Mouse (Mus musculus): Measurements from ENCODE around the gene Fgf22. TPM values are rescaled to one million over a fixed set of nuclear protein-coding genes. Genes with fewer than 3 reads are reported as not detected.

Fgf22 gene
- total RNA-seq, 4 experiments from 2014 or later = 0.38 to 1.2 (median 1.1) TPM; not detected in 1

- DNase-seq = peak; percentile 72
Observed at GRCm38 (mm10) chr10:79793051-79793737, 38.3 kb downstream of the Fgf22 start, which contains the start of gene Palm. Palm (plus strand) TSS chr10:79793572.

- no peak for DNase-seq
Observed at GRCm38 (mm10) chr10:79793738-79794490, 39.0 kb downstream of the Fgf22 start.

- DNase-seq = peak; percentile 69
Observed at GRCm38 (mm10) chr10:79794491-79794931, 39.6 kb downstream of the Fgf22 start.

DNA sequence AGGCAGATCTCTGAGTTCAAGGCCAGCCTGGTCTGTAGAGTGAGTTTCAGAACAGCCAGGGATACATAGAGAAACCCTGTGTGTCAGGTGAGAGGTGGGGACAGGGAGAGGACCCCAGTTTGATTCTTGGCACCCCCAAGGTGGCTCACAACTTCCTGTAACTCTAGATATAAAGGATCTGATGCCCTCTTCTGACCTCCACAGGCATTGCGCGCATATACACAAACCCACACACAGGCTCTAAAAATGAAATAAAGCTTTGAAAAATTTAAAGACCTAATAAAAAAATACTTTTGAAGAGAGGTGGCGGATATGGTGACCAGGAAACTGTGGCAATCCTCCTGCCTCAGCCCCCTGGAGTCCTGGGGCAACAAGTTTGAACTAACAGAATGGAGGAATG, 41.0 kb downstream of the Fgf22 start:
- no peak for DNase-seq

GRCm38 (mm10) chr10:79797326-79797725, 42.5 kb downstream of the Fgf22 start:
- no peak for DNase-seq

DNA sequence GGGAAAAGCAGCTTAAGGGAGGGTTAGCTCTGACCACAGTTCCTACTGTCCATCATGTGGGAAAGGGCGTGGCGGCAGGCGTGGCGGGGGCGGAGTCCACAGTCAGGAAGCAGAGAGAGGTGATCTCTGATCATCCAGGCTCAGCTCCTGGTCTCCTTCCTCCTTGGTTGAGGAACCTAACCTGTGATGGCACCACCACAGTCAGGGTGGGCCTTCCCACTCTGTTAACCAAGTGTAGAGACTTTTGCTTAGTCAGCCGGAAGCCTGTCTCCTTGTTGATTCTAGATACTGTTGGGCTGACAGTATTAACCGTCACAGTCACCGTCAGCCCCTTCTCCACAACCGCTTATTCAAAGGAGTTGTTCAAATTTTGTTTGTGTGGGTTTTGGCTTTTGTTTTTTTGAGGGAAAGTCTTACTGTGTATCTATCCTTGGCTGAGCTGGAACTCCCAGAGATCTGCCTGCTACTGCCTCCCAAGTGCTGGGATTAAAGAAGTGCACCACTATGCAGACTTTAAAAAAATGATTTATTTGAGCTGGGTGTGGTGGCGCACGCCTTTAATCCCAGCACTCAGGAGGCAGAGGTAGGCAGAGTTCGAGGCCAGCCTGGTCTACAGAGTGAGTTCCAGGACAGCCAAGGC, 43.5 kb downstream of the Fgf22 start:
- no peak for DNase-seq

- DNase-seq = no peak
Observed at GRCm38 (mm10) chr10:79800508-79800907, 45.6 kb downstream of the Fgf22 start.

DNA sequence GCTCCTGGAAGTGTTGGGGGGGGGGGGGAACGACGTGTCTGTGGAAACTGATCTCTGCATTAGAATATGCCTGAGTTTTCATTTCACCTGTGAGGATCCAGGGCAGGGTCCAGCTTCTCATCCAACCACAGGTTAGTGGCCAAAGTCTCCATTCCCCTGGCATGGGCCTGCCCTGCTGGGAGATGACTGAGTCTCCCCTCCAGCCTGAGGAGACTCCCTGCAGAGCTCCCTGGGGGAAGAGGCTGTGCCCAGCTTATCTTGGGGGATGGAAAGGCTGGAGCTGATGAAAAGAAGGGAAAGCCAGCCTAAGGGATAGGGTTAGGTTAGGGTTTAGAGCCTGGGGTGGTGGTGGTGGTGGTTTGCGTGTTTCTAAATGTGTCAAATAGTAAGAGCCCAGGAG, 47.0 kb downstream of the Fgf22 start:
- DNase-seq = no peak

- peak; percentile 89 for DNase-seq
Observed at GRCm38 (mm10) chr10:79802331-79802971, 47.6 kb downstream of the Fgf22 start.

- DNase-seq = no peak
Observed at GRCm38 (mm10) chr10:79803716-79804323, 48.9 kb downstream of the Fgf22 start.

- DNase-seq = peak; percentile 55
Observed at GRCm38 (mm10) chr10:79805636-79806035, 50.8 kb downstream of the Fgf22 start.

DNA sequence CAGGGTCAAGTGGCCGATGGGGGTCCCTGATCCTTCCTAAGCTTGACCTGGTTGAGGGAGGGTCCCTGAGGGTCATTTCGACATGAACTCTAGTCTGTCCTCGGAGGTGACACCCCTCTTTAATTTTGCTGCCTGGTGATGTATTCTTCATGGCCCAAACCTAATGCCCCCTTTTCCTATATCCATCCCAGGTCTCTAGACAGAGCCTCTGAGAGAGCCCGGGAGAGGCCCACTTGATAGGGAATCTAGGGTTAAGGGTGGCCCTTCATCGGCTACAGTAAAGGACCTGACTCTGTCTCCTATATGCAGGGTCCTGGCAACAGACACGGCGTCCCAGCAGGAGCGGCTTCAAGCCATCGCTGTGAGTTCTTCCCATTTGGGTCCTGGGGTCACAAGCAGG, 51.5 kb downstream of the Fgf22 start:
- no peak for DNase-seq

- no peak for DNase-seq
Observed at GRCm38 (mm10) chr10:79806972-79807371, 52.1 kb downstream of the Fgf22 start.

DNA sequence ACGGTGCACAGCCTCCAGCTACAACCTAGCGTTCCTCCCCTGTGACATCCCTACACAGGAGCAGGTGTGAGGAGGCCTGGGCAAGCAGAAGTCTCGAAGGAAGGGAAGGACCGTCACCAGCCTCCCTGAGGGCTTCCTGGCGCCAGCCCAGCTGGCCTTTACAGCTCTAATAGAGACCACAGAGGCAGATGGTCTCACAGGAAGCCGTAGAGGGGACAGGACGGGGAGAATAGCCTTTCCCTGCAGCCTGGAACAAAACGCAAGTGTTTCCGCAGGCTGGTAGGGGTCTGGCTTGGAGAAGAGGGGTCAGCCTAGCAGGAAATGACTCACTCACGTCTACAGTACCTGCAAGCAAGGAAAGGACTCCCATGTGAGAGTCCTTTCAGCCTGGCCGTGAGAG, 53.0 kb downstream of the Fgf22 start:
- DNase-seq = no peak

Other genes with a start within 250 kb of the Fgf22 start
- 10 to 100 TPM; 21.3 to 49.8 (median 30.1) TPM for gene Plpp2, start 221.3 kb upstream of the Fgf22 start, total RNA-seq (2022)
- gene Mier2, start 199.9 kb upstream of the Fgf22 start, total RNA-seq (2022) = 10 to 100 TPM; 24.2 to 49.8 (median 41.4) TPM
- gene Theg, start 167.7 kb upstream of the Fgf22 start, total RNA-seq (2022) = not detected
- gene C2cd4c, start 141.1 kb upstream of the Fgf22 start, total RNA-seq (2022) = under 1 TPM; 0.12 to 0.31 (median 0.17) TPM
- 10 to 100 TPM in 1 of 4 experiments, 1 to 10 TPM in 3; 3.6 to 11.4 (median 6.0) TPM for gene Shc2, start 117.2 kb upstream of the Fgf22 start, total RNA-seq (2022)
- not detected for gene Odf3l2, start 109.3 kb upstream of the Fgf22 start, total RNA-seq (2022)
- gene Madcam1, start 90.5 kb upstream of the Fgf22 start, total RNA-seq (2022) = not detected
- gene Tpgs1, start 85.7 kb upstream of the Fgf22 start, total RNA-seq (2022) = 10 to 100 TPM; 37.8 to 41.6 (median 39.3) TPM
- gene Cdc34, start 72.9 kb upstream of the Fgf22 start, total RNA-seq (2022) = 10 to 100 TPM; 50.9 to 77.7 (median 69.2) TPM
- 1 to 10 TPM; 1.2 to 2.2 (median 1.7) TPM for gene Gzmm, start 66.1 kb upstream of the Fgf22 start, total RNA-seq (2022)
- 100 to 1,000 TPM; 578 to 598 (median 581) TPM for gene Bsg, start 50.6 kb upstream of the Fgf22 start, total RNA-seq (2022)
- gene Hcn2, start 38.4 kb upstream of the Fgf22 start, total RNA-seq (2022) = 10 to 100 TPM in 2 of 4 experiments, 1 to 10 TPM in 2; 8.1 to 10.9 (median 10.3) TPM
- 10 to 100 TPM; 58.5 to 79.0 (median 70.8) TPM for gene Polrmt, start 8.5 kb upstream of the Fgf22 start, total RNA-seq (2022)
- gene Rnf126, start 11.9 kb downstream of the Fgf22 start, total RNA-seq (2022) = 10 to 100 TPM; 45.2 to 61.9 (median 50.8) TPM
- gene Fstl3, start 22.2 kb downstream of the Fgf22 start, total RNA-seq (2022) = 10 to 100 TPM in 2 of 4 experiments, 1 to 10 TPM in 2; 8.8 to 55.0 (median 26.2) TPM
- gene Prss57, start 35.9 kb downstream of the Fgf22 start, total RNA-seq (2022) = under 1 TPM in 2 of 4 experiments, not detected in 2; 0.13 to 0.38 TPM
- 100 to 1,000 TPM in 2 of 4 experiments, 10 to 100 TPM in 2; 72.7 to 123 (median 96.1) TPM for gene Palm, start 38.5 kb downstream of the Fgf22 start, total RNA-seq (2022)
- under 1 TPM; 0.64 to 0.95 (median 0.70) TPM for gene Misp, start 65.9 kb downstream of the Fgf22 start, total RNA-seq (2022)
- gene Ptbp1, start 99.4 kb downstream of the Fgf22 start, total RNA-seq (2022) = 100 to 1,000 TPM; 249 to 275 (median 255) TPM
- under 1 TPM in 1 of 4 experiments, not detected in 3; 0.35 TPM for gene Prtn3, start 119.4 kb downstream of the Fgf22 start, total RNA-seq (2022)
- 1 to 10 TPM; 1.7 to 4.3 (median 3.0) TPM for gene Plppr3, start 119.6 kb downstream of the Fgf22 start, total RNA-seq (2022)
- not detected for gene Elane, start 131.2 kb downstream of the Fgf22 start, total RNA-seq (2022)
- 1,000 to 10,000 TPM in 2 of 4 experiments, 100 to 1,000 TPM in 2; 123 to 1,857 (median 821) TPM for gene Cfd, start 135.8 kb downstream of the Fgf22 start, total RNA-seq (2022)
- 10 to 100 TPM; 50.9 to 60.7 (median 57.8) TPM for gene Med16, start 153.8 kb downstream of the Fgf22 start, total RNA-seq (2022)
- not detected for gene Gm26602, start 155.8 kb downstream of the Fgf22 start, total RNA-seq (2022)
- 1 to 10 TPM; 1.1 to 5.6 (median 4.0) TPM for gene Kiss1r, start 161.9 kb downstream of the Fgf22 start, total RNA-seq (2022)
- 100 to 1,000 TPM in 3 of 4 experiments, 10 to 100 TPM in 1; 99.4 to 132 (median 112) TPM for gene R3hdm4, start 166.1 kb downstream of the Fgf22 start, total RNA-seq (2022)
- gene Arid3a, start 172.0 kb downstream of the Fgf22 start, total RNA-seq (2022) = 1 to 10 TPM; 5.3 to 9.8 (median 7.5) TPM
- 10 to 100 TPM; 31.7 to 43.0 (median 36.6) TPM for gene Wdr18, start 205.1 kb downstream of the Fgf22 start, total RNA-seq (2022)
- 1 to 10 TPM in 1 of 4 experiments, under 1 TPM in 1, not detected in 2; 0.83 to 1.4 TPM for gene Grin3b, start 215.6 kb downstream of the Fgf22 start, total RNA-seq (2022)
- 100 to 1,000 TPM; 132 to 155 (median 141) TPM for gene Tmem259, start 229.3 kb downstream of the Fgf22 start, total RNA-seq (2022)
- 10 to 100 TPM; 23.9 to 36.3 (median 30.0) TPM for gene Cnn2, start 233.5 kb downstream of the Fgf22 start, total RNA-seq (2022)
- 10 to 100 TPM; 21.6 to 35.5 (median 27.8) TPM for gene Abca7, start 241.4 kb downstream of the Fgf22 start, total RNA-seq (2022)

Measured in adrenal gland, adult 8-10 months (tissue).